Mouse (Mus musculus) ES-Bruce4 (cell line): Measurements from ENCODE around the gene Hs1bp3.

ENCODE experiments used
- CTCF ChIP-seq: IDR thresholded peaks from one replicate; pipeline ENCODE4 v1.8.1; 2011; ENCODE audit warnings: low read depth, low read length
- POLR2A ChIP-seq: IDR thresholded peaks from one replicate; pipeline ENCODE4 v1.8.1; 2011; ENCODE audit warnings: low read length; ENCODE audit not compliant: insufficient read depth

- no peak for TF ChIP-seq POLR2A
- TF ChIP-seq CTCF: no peak
These were observed 63.9 kb downstream of the Hs1bp3 start for GRCm38 (mm10) chr12:8377169-8377568.
